Mouse (Mus musculus) small intestine, adult 2 months (tissue): ENCODE results near the gene Slc2a13. TPM values are rescaled to one million over a fixed set of nuclear protein-coding genes. Genes with fewer than 3 reads are reported as not detected.

Source experiments
- H3K27ac ChIP-seq: fragments of 200-500 bp; 2 replicates; pipeline ENCODE4 v1.5.1; 2012; ENCODE audit warnings: low read depth, low read length, control low read depth, inconsistent platforms; ENCODE audit not compliant: insufficient read depth
- H3K27me3 ChIP-seq: fragments of 200-500 bp; 2 replicates; pipeline ENCODE4 v1.6.1; 2012; ENCODE audit warnings: mild to moderate bottlenecking, moderate library complexity, low read length, inconsistent platforms; ENCODE audit not compliant: control insufficient read depth, insufficient read depth
- H3K36me3 ChIP-seq: fragments of 200-500 bp; 2 replicates; pipeline ENCODE4 v1.6.1; 2012; ENCODE audit warnings: mild to moderate bottlenecking, low read length, control low read depth, inconsistent platforms; ENCODE audit not compliant: control insufficient read depth, insufficient read depth
- H3K4me1 ChIP-seq: fragments of 200-500 bp; 2 replicates; pipeline ENCODE4 v1.6.1; 2012; ENCODE audit warnings: low read length, inconsistent platforms, mixed read lengths; ENCODE audit not compliant: control insufficient read depth, insufficient read depth, insufficient read length
- H3K4me3 ChIP-seq: fragments of 200-500 bp; 2 replicates; pipeline ENCODE4 v1.5.1; 2012; ENCODE audit warnings: low read depth, mild to moderate bottlenecking, control low read depth, inconsistent platforms, low read length, moderate library complexity
- CTCF ChIP-seq: fragments of 200-500 bp; IDR thresholded peaks from 2 replicates; pipeline ENCODE4 v1.5.1; 2012; ENCODE audit warnings: low read depth, mild to moderate bottlenecking, control low read depth, inconsistent platforms, low read length, moderate library complexity, mixed read lengths; ENCODE audit not compliant: insufficient replicate concordance, insufficient read length; ENCODE audit errors: extremely low read depth
- POLR2A ChIP-seq: fragments of 200-500 bp; IDR thresholded peaks from 2 replicates; pipeline ENCODE4 v1.6.1; 2012; ENCODE audit warnings: low read depth, mild to moderate bottlenecking, control low read depth, inconsistent platforms, low read length, moderate library complexity
- WGBS: fragments of 180-500 bp; shearing (Covaris S2); methylation state at CpG from one replicate; pipeline ENCODE4 v1.1.7; 2018; 5-methylcytosine and 5-hydroxymethylcytosine counted together
- polyA plus RNA-seq: library from polyadenylated mRNA; depleted of rRNA; stranded (reverse); fragments of >200 nt; gene quantifications from 2 replicates; pipeline ENCODE4 v1.2.3, GENCODE M21; 2012; rRNA removed

The Slc2a13 gene
- polyA plus RNA-seq, result 0.20 and 0.71 TPM in 2 replicates

- TF ChIP-seq CTCF (no peak), POLR2A (no peak; the same call in 1 of the 2 replicates)
- peak within 1 kb of the TSS; percentile 92 for H3K4me3 ChIP-seq
- no peaks in the 10 kb centered on the region for H3K4me1 ChIP-seq
- no peak within 1 kb of the TSS for H3K27ac ChIP-seq
- 2% methylated on average over 26 of the region's 26 CpGs for WGBS
- H3K36me3 ChIP-seq, result no peaks in the 10 kb centered on the region
- no peaks in the 10 kb centered on the region for H3K27me3 ChIP-seq
Measured at GRCm38 (mm10) chr15:91573111-91573538, at the start of gene Slc2a13. Slc2a13 (minus strand) TSS chr15:91573261.

GRCm38 (mm10) chr15:91616016-91616415 lies 43.0 kb upstream of the Slc2a13 start:
- 77% methylated on average over 12 of the region's 12 CpGs for WGBS
- Histone ChIP-seq H3K36me3 (no peaks in the 10 kb centered on the region), H3K27ac (no peak overlapping the region), H3K4me1 (no peaks in the 10 kb centered on the region), H3K4me3 (no peak overlapping the region), H3K27me3 (no peaks in the 10 kb centered on the region)
- no peak for TF ChIP-seq CTCF
- no peak for TF ChIP-seq POLR2A

- no peaks in the 10 kb centered on the region for H3K36me3 ChIP-seq
- TF ChIP-seq CTCF, result no peak
- no peak for TF ChIP-seq POLR2A
- H3K4me1 ChIP-seq, result no peaks in the 10 kb centered on the region
- H3K4me3 ChIP-seq, result no peak overlapping the region
- H3K27me3 ChIP-seq, result no peaks in the 10 kb centered on the region
- no peak overlapping the region for H3K27ac ChIP-seq
- WGBS, result 85% methylated on average over 4 of the region's 4 CpGs
Measured at GRCm38 (mm10) chr15:91615532-91615931, 42.5 kb upstream of the Slc2a13 start.

DNA sequence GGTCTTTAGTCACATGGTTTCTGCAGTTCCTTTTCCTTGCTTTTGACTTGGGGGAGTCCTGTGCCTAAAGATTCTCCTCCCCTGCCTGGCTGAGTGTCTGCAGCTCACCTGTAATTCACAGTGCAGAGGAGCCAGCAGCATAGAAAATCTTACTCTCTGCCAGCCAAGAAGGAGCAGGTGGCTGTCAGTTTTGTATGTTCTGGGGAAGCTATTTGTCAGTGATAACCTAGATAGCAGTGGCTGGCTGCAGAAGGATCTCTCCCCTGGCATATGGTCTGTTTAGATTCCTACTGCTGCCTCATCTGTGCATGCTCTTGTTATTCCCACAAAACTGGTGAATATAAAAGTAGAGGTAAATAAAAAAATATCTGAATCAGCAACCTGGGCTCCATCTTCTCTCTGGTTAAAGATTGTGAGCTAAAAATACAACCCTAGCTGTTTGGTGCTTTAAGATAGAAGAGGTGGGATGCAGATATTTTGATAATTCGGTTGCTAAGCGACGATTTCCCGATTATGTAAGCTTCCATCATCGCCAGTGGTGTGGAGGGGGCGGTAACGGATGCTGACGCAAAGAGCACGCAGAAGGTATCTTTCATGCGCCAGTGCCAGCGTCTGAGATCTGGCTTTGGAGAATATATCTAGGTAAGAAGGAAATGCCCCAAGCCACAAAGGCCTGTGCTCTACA lies 41.1 kb upstream of the Slc2a13 start:
- TF ChIP-seq CTCF, result no peak
- TF ChIP-seq POLR2A, result no peak
- Histone ChIP-seq H3K27me3 (no peaks in the 10 kb centered on the region), H3K4me1 (no peaks in the 10 kb centered on the region), H3K27ac (no peak overlapping the region), H3K4me3 (no peak overlapping the region), H3K36me3 (no peaks in the 10 kb centered on the region)
- 88% methylated on average over 11 of the region's 11 CpGs for WGBS

DNA sequence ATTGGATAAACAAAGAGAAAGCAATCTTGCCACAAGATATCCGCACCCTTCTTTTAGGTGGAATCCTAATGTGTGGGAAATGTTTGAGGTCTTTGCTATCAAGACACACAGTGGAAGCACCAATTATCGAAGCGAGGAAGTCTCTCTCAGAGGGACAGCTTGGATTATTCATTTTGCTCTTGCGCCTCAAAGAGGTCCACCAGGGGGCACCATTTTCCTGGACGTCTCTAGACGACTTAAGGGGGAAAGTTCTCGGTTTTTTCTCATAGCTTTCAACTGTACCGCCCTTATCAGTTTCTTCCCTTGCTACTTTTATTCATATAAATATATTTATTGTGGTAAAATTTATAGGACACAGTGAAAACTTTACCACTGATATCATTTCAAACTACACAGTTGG lies 36.7 kb upstream of the Slc2a13 start:
- H3K4me3 ChIP-seq, result no peak overlapping the region
- TF ChIP-seq CTCF (no peak), POLR2A (no peak)
- no peaks in the 10 kb centered on the region for H3K36me3 ChIP-seq
- H3K4me1 ChIP-seq, result no peaks in the 10 kb centered on the region
- no peak overlapping the region for H3K27ac ChIP-seq
- WGBS, result 15% methylated on average over 8 of the region's 8 CpGs
- no peaks in the 10 kb centered on the region for H3K27me3 ChIP-seq

DNA sequence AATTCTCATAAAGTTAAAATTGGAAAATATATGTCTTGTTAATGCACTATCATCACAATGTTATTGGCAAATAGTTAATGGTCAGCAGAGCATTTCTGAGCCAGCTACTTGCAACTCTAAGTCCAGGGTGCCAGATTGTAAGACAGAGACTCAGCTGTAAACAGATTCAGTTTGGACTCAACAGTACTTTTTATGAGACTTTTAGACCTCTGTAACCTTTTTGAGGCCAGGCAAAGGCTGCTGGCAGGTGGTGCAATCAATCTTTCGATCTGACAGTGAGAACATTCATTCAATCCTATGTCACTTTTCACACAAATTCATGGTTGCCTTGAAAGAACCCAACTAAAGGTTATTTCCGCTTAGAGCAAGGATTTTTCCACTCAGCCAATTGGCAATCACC lies 35.8 kb upstream of the Slc2a13 start:
- Histone ChIP-seq H3K36me3 (no peaks in the 10 kb centered on the region), H3K4me3 (no peak overlapping the region), H3K27ac (no peak overlapping the region), H3K4me1 (no peaks in the 10 kb centered on the region), H3K27me3 (no peaks in the 10 kb centered on the region)
- TF ChIP-seq CTCF (no peak), POLR2A (no peak)
- WGBS, result 76% methylated on average over 2 of the region's 2 CpGs

DNA sequence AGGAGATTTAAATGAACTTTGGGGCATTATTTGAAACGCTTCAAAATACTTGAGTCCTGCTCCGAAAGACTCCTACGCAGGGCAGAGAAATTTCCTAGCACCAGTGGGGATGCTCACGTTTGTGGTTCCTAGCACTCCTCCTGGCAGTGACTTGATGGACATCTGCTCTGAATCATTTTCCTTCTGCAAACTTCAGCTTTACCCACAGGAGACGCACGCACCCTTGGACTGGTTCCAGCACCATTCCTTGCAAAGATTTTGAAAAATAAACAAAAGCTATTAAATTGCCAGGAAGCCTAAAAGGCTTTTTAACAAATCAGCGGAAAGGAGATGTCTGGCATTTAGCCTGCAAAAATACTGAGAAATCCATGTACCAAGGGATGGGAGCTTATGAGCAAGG lies 28.1 kb upstream of the Slc2a13 start:
- Histone ChIP-seq H3K4me3 (no peak overlapping the region), H3K27me3 (no peaks in the 10 kb centered on the region), H3K36me3 (no peaks in the 10 kb centered on the region), H3K27ac (no peak overlapping the region), H3K4me1 (no peaks in the 10 kb centered on the region)
- TF ChIP-seq POLR2A (no peak), CTCF (no peak)
- 73% methylated on average over 7 of the region's 7 CpGs for WGBS

DNA sequence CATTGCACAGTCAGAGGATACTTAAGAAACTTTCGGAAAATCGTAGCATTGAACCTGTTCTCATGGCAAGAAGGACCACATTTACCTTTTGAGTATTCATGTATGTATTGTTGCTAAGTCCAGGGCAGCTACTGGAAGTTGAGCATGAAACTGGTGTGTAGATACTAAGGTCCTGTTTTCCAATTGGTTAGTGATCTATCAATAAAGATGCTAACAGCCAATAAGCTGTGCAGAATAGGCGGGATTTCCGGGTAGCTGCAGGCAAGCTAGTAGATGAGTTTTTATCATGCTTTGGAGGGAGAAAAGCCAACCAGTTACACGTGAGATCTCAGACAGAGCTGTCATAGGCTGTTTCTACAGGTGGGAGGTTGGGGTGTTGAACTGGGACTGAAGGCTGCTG lies 24.2 kb upstream of the Slc2a13 start:
- no peaks in the 10 kb centered on the region for H3K27me3 ChIP-seq
- H3K27ac ChIP-seq, result no peak overlapping the region
- TF ChIP-seq CTCF (no peak), POLR2A (no peak)
- H3K36me3 ChIP-seq, result no peaks in the 10 kb centered on the region
- no peaks in the 10 kb centered on the region for H3K4me1 ChIP-seq
- no peak overlapping the region for H3K4me3 ChIP-seq
- 81% methylated on average over 5 of the region's 5 CpGs for WGBS
